Mouse (Mus musculus) embryonic facial prominence, embryonic 11.5 days (tissue): ENCODE data around the gene Tmem59. TPM values are rescaled to one million over a fixed set of nuclear protein-coding genes. Genes with fewer than 3 reads are reported as not detected.

Source experiments
- ATAC-seq: fragments of 200-750 bp; cut with Nextera tagmentation; replicated peaks from 2 replicates; pipeline ENCODE4 v1.8.0; 2017; ENCODE audit warnings: low read depth; ENCODE audit not compliant: insufficient number of reproducible peaks, low FRiP score, low TSS enrichment
- DNase-seq: peaks from one replicate; pipeline ENCODE4 v3.0.0-alpha.2; 2015; ENCODE audit warnings: low spot score
- H3K27ac ChIP-seq: fragments of 300-500 bp; sonication (generic); replicated peaks from 2 replicates; pipeline ENCODE4 v1.5.1; 2014; ENCODE audit warnings: mild to moderate bottlenecking, low read depth, low read length, control low read depth
- H3K27me3 ChIP-seq: fragments of 300-500 bp; sonication (generic); 2 replicates; pipeline ENCODE4 v1.6.1; 2014; ENCODE audit warnings: mild to moderate bottlenecking, low read length, moderate library complexity, mixed read lengths; ENCODE audit not compliant: control insufficient read depth, insufficient read depth
- H3K36me3 ChIP-seq: fragments of 300-500 bp; sonication (generic); replicated peaks from 2 replicates; pipeline ENCODE4 v1.6.1; 2014; ENCODE audit warnings: low read depth, mild to moderate bottlenecking, low read length, moderate library complexity, mixed read lengths; ENCODE audit not compliant: control insufficient read depth, insufficient read depth
- H3K4me1 ChIP-seq: fragments of 300-500 bp; sonication (generic); 2 replicates; pipeline ENCODE4 v1.6.1; 2014; ENCODE audit warnings: low read length, mixed read lengths; ENCODE audit not compliant: control insufficient read depth, insufficient read depth
- H3K4me2 ChIP-seq: fragments of 300-500 bp; sonication (generic); 2 replicates; pipeline ENCODE4 v1.6.1; 2014; ENCODE audit warnings: low read depth, mild to moderate bottlenecking, control low read depth, low read length, moderate library complexity
- H3K4me3 ChIP-seq: fragments of 300-500 bp; sonication (generic); 2 replicates; pipeline ENCODE4 v1.5.1; 2014; ENCODE audit warnings: low read depth, low read length, control low read depth
- H3K9ac ChIP-seq: fragments of 300-500 bp; sonication (generic); replicated peaks from 2 replicates; pipeline ENCODE4 v1.6.1; 2014; ENCODE audit warnings: mild to moderate bottlenecking, control low read depth, low read length
- H3K9me3 ChIP-seq: fragments of 300-500 bp; sonication (generic); replicated peaks from 2 replicates; pipeline ENCODE4 v1.6.1; 2016; ENCODE audit warnings: mild to moderate bottlenecking, low read length, inconsistent platforms, mixed read lengths; ENCODE audit not compliant: control insufficient read depth
- WGBS: fragments of 180-500 bp; shearing (Covaris S2); extraction: QIAGEN DNeasy Blood & Tissue Kit; methylation state at CpG from one replicate; pipeline ENCODE4 v1.1.7; 2014; 5-methylcytosine and 5-hydroxymethylcytosine counted together
- polyA plus RNA-seq: library from polyadenylated mRNA; unstranded; fragments of >200 nt; fragmentation: Nextera tagmentation; extraction: Ambion mirVana; gene quantifications from 2 replicates; pipeline ENCODE4 v1.2.1, GENCODE M21; 2014

The Tmem59 gene
- polyA plus RNA-seq, 1 experiment from 2014 or later = 370 TPM

GRCm38 (mm10) chr4:107182796-107183195 is 4.6 kb downstream of the Tmem59 start:
- H3K9ac ChIP-seq = no peak overlapping the region
- no peaks in the 10 kb centered on the region; the same call in 1 of the 2 replicates for H3K36me3 ChIP-seq
- no peaks in the 10 kb centered on the region for H3K9me3 ChIP-seq
- no peak overlapping the region for H3K4me3 ChIP-seq
- ATAC-seq (no peak), DNase-seq (no peak)
- no peak overlapping the region for H3K27ac ChIP-seq
- no peak overlapping the region for H3K4me2 ChIP-seq
- H3K27me3 ChIP-seq = no peaks in the 10 kb centered on the region
- 54% methylated on average over 2 of the region's 2 CpGs for WGBS
- no peaks in the 10 kb centered on the region for H3K4me1 ChIP-seq

DNA sequence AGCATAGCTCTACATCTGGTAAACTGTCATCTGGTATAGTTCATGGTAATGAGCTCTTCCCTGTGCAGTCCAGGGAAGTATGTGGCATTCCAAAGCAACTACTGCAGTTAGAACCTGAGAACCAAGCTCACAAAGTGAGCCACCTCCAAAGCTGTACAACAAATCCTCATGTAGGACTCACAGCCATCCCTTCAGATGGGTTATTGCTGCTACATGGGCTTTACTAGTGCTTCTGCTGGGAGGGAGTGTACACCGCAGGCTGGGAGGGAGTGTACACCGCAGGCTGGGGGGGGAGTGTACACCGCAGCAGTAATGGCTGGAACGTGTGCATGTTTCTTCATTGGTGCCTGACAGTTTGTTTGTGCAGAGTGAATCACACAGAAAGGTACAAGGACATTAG is 5.0 kb downstream of the Tmem59 start:
- Histone ChIP-seq H3K27ac (no peak overlapping the region), H3K27me3 (no peaks in the 10 kb centered on the region), H3K36me3 (no peaks in the 10 kb centered on the region; the same call in 1 of the 2 replicates), H3K9me3 (no peaks in the 10 kb centered on the region), H3K4me2 (no peak overlapping the region), H3K4me3 (no peak overlapping the region), H3K4me1 (no peaks in the 10 kb centered on the region), H3K9ac (no peak overlapping the region)
- 87% methylated on average over 4 of the region's 4 CpGs for WGBS
- ATAC-seq = no peak
- peak; percentile 18 for DNase-seq

DNA sequence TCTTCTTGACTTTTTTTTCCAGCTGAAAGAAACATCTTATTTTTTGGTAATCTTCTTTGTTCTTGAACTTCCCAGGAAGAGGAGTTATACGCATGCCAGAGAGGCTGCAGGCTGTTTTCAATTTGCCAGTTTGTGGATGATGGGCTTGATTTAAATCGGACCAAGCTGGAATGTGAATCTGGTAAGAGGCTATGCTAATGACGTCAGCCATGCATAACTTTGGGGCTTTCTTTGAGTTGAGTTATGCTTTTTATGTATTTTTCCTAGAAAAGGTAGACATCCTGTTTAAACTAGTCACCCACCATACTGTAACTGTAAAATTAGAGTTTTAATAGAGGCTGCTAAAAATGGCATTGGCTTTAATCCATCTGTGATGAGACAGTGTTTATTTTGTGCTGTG is 7.5 kb downstream of the Tmem59 start:
- Histone ChIP-seq H3K9me3 (no peaks in the 10 kb centered on the region), H3K27me3 (no peaks in the 10 kb centered on the region), H3K9ac (no peak overlapping the region), H3K4me1 (no peaks in the 10 kb centered on the region), H3K4me3 (no peak overlapping the region), H3K4me2 (no peak overlapping the region), H3K36me3 (no peaks in the 10 kb centered on the region; the same call in none of the 2 replicates), H3K27ac (no peak overlapping the region)
- DNase-seq (peak; percentile 87), ATAC-seq (no peak)
- 37% methylated on average over 3 of the region's 3 CpGs for WGBS

GRCm38 (mm10) chr4:107193841-107194240 is 15.6 kb downstream of the Tmem59 start:
- Histone ChIP-seq H3K27me3 (no peaks in the 10 kb centered on the region), H3K4me3 (no peak overlapping the region), H3K36me3 (peaks cover 3% of the 10 kb centered on the region), H3K27ac (no peak overlapping the region), H3K4me1 (no peaks in the 10 kb centered on the region), H3K4me2 (no peak overlapping the region), H3K9ac (no peak overlapping the region), H3K9me3 (no peaks in the 10 kb centered on the region)
- DNase-seq (no peak), ATAC-seq (no peak)
- 94% methylated on average over 3 of the region's 3 CpGs for WGBS

DNA sequence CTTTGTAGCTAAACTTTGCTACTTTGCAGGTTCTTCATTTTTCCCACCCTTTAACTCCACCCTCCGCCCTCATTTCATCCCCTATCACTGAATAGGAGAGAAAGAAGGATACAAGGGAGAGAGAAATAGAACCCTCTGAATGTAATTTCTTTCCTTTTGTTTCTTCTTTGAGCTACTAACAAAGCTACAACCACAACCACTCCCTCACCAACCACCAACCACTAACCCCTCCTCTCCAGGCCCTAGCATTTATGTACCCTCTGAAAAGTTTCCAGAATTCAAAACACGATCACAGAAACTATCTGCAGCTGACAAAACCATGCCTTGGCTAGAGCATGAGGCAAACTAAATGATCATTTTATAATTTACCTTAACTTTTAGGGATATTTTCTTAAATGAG is 18.3 kb downstream of the Tmem59 start:
- H3K4me1 ChIP-seq = no peaks in the 10 kb centered on the region
- no peak overlapping the region for H3K4me2 ChIP-seq
- 91% methylated on average over 2 of the region's 2 CpGs for WGBS
- no peak overlapping the region for H3K4me3 ChIP-seq
- H3K27me3 ChIP-seq = no peaks in the 10 kb centered on the region
- no peaks in the 10 kb centered on the region for H3K9me3 ChIP-seq
- peaks cover 10% of the 10 kb centered on the region for H3K36me3 ChIP-seq
- ATAC-seq (no peak), DNase-seq (no peak)
- no peak overlapping the region for H3K27ac ChIP-seq
- no peak overlapping the region for H3K9ac ChIP-seq

- Histone ChIP-seq H3K9me3 (no peaks in the 10 kb centered on the region), H3K9ac (no peak overlapping the region), H3K36me3 (peaks cover 10% of the 10 kb centered on the region), H3K4me2 (no peak overlapping the region), H3K27me3 (no peaks in the 10 kb centered on the region), H3K27ac (no peak overlapping the region), H3K4me1 (no peaks in the 10 kb centered on the region), H3K4me3 (no peak overlapping the region)
- ATAC-seq = no peak
- 89% methylated on average over 5 of the region's 5 CpGs for WGBS
- DNase-seq = no peak
These were observed 19.9 kb downstream of the Tmem59 start for GRCm38 (mm10) chr4:107198072-107198471.

GRCm38 (mm10) chr4:107201779-107202178 is 23.6 kb downstream of the Tmem59 start:
- Histone ChIP-seq H3K36me3 (peaks cover 10% of the 10 kb centered on the region), H3K27me3 (no peaks in the 10 kb centered on the region)
- 96% methylated on average over 3 of the region's 3 CpGs for WGBS

GRCm38 (mm10) chr4:107203001-107203400 is 24.8 kb downstream of the Tmem59 start:
- H3K27ac ChIP-seq = no peak overlapping the region
- ATAC-seq (no peak), DNase-seq (no peak)
- no peaks in the 10 kb centered on the region for H3K27me3 ChIP-seq
- peaks cover 10% of the 10 kb centered on the region for H3K36me3 ChIP-seq
- H3K4me2 ChIP-seq = no peak overlapping the region
- no peaks in the 10 kb centered on the region for H3K4me1 ChIP-seq
- H3K9me3 ChIP-seq = no peaks in the 10 kb centered on the region
- 93% methylated on average over 7 of the region's 7 CpGs for WGBS
- no peak overlapping the region for H3K9ac ChIP-seq
- no peak overlapping the region for H3K4me3 ChIP-seq

More at GRCm38 (mm10) chr4:107201779-107202178, 23.6 kb downstream of the Tmem59 start:
- no peak for DNase-seq
- H3K27ac ChIP-seq = no peak overlapping the region
- H3K4me3 ChIP-seq = no peak overlapping the region
- no peak overlapping the region for H3K4me2 ChIP-seq
- ATAC-seq = no peak
- no peak overlapping the region for H3K9ac ChIP-seq
- H3K9me3 ChIP-seq = no peaks in the 10 kb centered on the region
- no peaks in the 10 kb centered on the region for H3K4me1 ChIP-seq
